Mouse (Mus musculus): Measurements from ENCODE around the gene Inpp5a. TPM values are rescaled to one million over a fixed set of nuclear protein-coding genes. Genes with fewer than 3 reads are reported as not detected.

Inpp5a gene
- polyA plus RNA-seq, 1 experiment from 2014 or later: 22.4 TPM

- H3K4me2 ChIP-seq (ENCODE audit: low read depth, low read length, severe bottlenecking): peak overlapping the region; percentile 59
- no peak for ATAC-seq (replicated peaks; ENCODE audit: low FRiP score)
- peak overlapping the region; percentile 27; the same call in 1 of the 2 replicates for H3K9ac ChIP-seq (ENCODE audit: low read length)
- H3K4me1 ChIP-seq (replicated peaks; ENCODE audit: control insufficient read depth, insufficient read depth, low read length): peaks cover 19% of the 10 kb centered on the region
- H3K27ac ChIP-seq (ENCODE audit: low read depth, low read length): no peak overlapping the region
- H3K9me3 ChIP-seq (ENCODE audit: control insufficient read depth, low read length): no peaks in the 10 kb centered on the region
- H3K36me3 ChIP-seq (ENCODE audit: control insufficient read depth, insufficient read depth, low read length): no peaks in the 10 kb centered on the region
- 2% methylated on average over 76 of the region's 78 CpGs for WGBS
- DNase-seq (ENCODE audit: low spot score): peak; percentile 61
- H3K27me3 ChIP-seq (ENCODE audit: control insufficient read depth, insufficient read depth, low read length): peaks cover 81% of the 10 kb centered on the region
- peak overlapping the region; percentile 40 for H3K4me3 ChIP-seq (ENCODE audit: low read depth, low read length)
Measured at GRCm38 (mm10) chr7:139580851-139581775, 192.2 kb downstream of the Inpp5a start.

DNA sequence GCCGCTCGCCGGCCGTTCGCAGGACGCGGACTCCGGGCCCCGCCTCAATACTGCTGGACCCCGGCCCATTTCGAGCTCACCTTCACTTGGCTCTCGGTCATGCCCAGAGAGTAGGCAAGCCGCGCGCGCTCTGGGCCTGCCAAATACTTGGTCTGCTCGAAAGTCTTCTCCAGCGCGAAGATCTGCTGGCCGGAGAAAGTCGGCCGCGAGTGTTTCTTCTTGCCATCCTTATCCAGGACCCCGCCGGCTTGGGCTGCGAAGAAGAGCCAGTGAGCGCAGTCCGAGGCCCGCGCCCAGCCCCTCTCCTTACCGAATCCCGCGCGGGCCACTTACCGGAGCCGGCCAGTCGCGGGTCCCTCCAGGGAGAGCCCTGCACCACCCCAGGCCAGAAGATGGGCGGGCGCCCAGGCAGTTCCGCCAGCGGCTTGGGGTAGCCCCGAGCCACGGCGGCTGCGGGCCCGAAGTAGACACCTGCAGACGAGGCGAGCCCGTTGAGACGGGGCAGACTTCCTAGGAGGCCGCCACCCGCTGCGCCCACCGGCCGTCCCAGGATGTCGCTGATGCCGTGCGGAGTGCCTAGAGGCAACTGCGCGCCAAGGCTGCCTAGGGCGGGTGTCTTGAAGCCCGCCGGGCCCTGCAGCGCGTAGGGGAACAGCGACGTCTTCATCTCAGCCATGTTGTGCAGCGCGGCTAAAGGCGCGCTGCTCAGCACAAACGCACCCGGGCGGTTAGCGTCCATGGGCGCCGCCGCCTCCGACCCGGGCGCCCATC, 193.1 kb downstream of the Inpp5a start:
- H3K4me3 ChIP-seq (ENCODE audit: low read depth, low read length): peak overlapping the region; percentile 40
- H3K9me3 ChIP-seq (ENCODE audit: control insufficient read depth, low read length): no peaks in the 10 kb centered on the region
- H3K9ac ChIP-seq (ENCODE audit: low read length): peak overlapping the region; percentile 33; the same call in 1 of the 2 replicates
- H3K36me3 ChIP-seq (ENCODE audit: control insufficient read depth, insufficient read depth, low read length): no peaks in the 10 kb centered on the region
- ATAC-seq (replicated peaks; ENCODE audit: low FRiP score) (0 out of 2 replicates have a peak, but pooled peaks have one; percentile 35), DNase-seq (ENCODE audit: low spot score) (peak; percentile 70)
- H3K27ac ChIP-seq (ENCODE audit: low read depth, low read length): no peak overlapping the region
- WGBS: under 1% methylated on average over 82 of the region's 82 CpGs
- peaks cover 90% of the 10 kb centered on the region for H3K27me3 ChIP-seq (ENCODE audit: control insufficient read depth, insufficient read depth, low read length)
- H3K4me1 ChIP-seq (replicated peaks; ENCODE audit: control insufficient read depth, insufficient read depth, low read length): peaks cover 19% of the 10 kb centered on the region
- H3K4me2 ChIP-seq (ENCODE audit: low read depth, low read length, severe bottlenecking): peak overlapping the region; percentile 59

DNA sequence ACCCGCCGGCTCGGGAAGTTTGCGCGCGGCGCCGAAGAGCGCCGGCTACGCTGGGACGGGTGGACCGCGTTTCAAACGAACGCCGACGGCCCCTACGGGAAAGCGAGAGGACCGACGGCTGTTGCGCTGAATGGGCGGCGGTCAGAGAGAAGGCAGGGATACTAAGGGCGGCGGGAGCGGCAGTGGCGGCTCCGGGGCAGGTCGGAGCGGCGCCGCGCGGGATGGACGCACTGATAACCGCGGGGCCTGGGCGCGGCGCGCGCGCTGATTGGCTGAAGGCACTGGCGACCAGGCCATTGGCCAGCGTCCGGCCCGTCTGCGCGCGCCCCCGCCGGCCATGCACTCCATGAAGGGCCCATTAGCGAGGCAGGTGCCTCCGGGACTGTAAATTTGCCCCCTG, 193.7 kb downstream of the Inpp5a start, which contains the start of gene Nkx6-2:
Gene Nkx6-2 (minus strand): TSS at position 203 of the 400 bp plus-strand sequence.
- 1% methylated on average over 56 of the region's 56 CpGs for WGBS
- peak within 1 kb of the TSS; percentile 33; the same call in 1 of the 2 replicates for H3K9ac ChIP-seq (ENCODE audit: low read length)
- H3K27ac ChIP-seq (ENCODE audit: low read depth, low read length): no peak within 1 kb of the TSS
- peaks cover 19% of the 10 kb centered on the region for H3K4me1 ChIP-seq (replicated peaks; ENCODE audit: control insufficient read depth, insufficient read depth, low read length)
- no peaks in the 10 kb centered on the region for H3K9me3 ChIP-seq (ENCODE audit: control insufficient read depth, low read length)
- peak within 1 kb of the TSS; percentile 59 for H3K4me2 ChIP-seq (ENCODE audit: low read depth, low read length, severe bottlenecking)
- peak within 1 kb of the TSS; percentile 40 for H3K4me3 ChIP-seq (ENCODE audit: low read depth, low read length)
- DNase-seq (ENCODE audit: low spot score) (peak; percentile 83), ATAC-seq (replicated peaks; ENCODE audit: low FRiP score) (peak; percentile 88)
- H3K36me3 ChIP-seq (ENCODE audit: control insufficient read depth, insufficient read depth, low read length): no peaks in the 10 kb centered on the region
- H3K27me3 ChIP-seq (ENCODE audit: control insufficient read depth, insufficient read depth, low read length): peaks cover 94% of the 10 kb centered on the region

DNA sequence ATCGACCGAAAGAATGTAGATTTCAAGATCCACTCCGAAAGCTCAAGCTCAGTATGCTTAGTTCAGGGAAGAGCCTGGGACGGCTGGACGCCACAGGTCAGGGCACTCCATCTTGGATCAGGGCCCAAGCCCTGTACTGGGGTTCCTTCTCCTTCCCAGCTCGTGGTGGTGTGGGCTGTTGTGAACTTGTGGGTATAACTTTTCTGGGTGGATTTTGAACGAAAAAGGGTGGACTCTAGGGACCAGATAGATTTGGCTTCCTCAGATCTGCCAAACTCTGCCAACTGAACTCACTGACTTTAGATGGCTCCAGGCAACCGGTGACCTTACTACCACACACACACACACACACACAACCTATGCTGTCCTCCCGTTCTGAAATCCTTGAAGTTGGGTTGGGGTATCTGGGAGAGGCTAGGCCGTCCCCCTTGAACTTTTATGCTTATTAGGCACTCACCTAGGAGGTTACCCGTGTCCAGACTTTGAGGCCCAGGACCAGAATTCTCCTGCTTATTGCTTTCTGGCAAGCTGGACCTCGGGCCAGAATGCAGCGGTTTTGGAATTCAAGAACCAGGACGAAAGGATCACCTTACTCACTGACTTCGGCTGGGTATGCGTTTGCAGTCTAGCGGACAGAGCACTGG, 194.3 kb downstream of the Inpp5a start:
- ATAC-seq (replicated peaks; ENCODE audit: low FRiP score) (no peak), DNase-seq (ENCODE audit: low spot score) (no peak)
- no peak overlapping the region for H3K27ac ChIP-seq (ENCODE audit: low read depth, low read length)
- H3K4me3 ChIP-seq (ENCODE audit: low read depth, low read length): peak overlapping the region; percentile 40; the same call in 1 of the 2 replicates
- no peaks in the 10 kb centered on the region for H3K36me3 ChIP-seq (ENCODE audit: control insufficient read depth, insufficient read depth, low read length)
- WGBS: 7% methylated on average over 17 of the region's 17 CpGs
- no peak overlapping the region for H3K9ac ChIP-seq (ENCODE audit: low read length)
- peaks cover 19% of the 10 kb centered on the region for H3K4me1 ChIP-seq (replicated peaks; ENCODE audit: control insufficient read depth, insufficient read depth, low read length)
- H3K4me2 ChIP-seq (ENCODE audit: low read depth, low read length, severe bottlenecking): no peak overlapping the region; the same call in 1 of the 2 replicates
- H3K27me3 ChIP-seq (ENCODE audit: control insufficient read depth, insufficient read depth, low read length): peaks cover 95% of the 10 kb centered on the region
- H3K9me3 ChIP-seq (ENCODE audit: control insufficient read depth, low read length): no peaks in the 10 kb centered on the region

DNA sequence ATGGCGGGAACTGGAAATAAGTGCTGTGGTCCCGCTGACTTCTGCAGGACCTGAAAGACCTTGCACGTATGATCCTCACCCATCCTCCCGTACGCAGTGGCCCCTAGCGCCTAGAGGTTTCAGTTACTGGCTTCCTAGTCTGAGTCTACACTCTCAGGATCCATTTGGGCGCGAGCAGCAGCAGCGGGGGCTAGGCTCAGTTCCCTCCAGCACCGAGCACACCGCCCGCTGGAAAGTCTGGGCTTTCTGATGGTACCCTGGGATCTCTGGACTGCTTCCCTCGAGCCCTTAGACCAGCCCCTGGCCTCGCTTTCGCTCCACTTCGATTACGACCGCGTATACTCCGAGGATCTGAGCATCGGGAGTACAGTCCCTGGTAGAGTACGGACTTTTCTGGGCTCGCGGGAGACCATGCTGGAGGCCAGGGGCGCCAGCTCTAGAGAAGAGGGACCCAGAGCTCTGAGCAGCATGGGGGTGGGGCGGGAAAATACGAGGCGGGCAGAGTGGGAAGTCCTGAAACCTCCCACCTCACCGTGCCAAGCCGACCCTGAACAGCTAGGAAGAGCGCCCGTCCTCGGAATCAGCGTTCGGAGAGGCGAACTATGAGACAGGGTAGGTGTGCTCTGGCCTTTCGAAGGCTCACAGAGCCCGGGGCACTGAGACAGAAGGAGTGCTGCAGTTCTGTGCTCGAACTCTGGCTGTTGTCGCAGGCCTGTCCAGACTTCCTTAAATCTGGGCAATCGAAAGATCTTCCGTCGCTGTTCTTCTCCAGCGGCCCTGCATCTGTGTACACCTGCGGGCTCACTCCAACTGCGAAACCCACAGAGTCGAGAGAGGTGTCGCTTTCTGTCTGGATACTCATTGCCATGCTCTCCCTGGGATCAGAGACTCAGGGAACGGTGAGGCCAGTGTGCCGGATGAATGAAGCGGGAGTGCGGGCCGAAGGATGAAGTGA, 195.6 kb downstream of the Inpp5a start:
- Histone ChIP-seq H3K4me2 (ENCODE audit: low read depth, low read length, severe bottlenecking) (no peak overlapping the region), H3K36me3 (ENCODE audit: control insufficient read depth, insufficient read depth, low read length) (no peaks in the 10 kb centered on the region), H3K4me1 (replicated peaks; ENCODE audit: control insufficient read depth, insufficient read depth, low read length) (peaks cover 19% of the 10 kb centered on the region), H3K27me3 (ENCODE audit: control insufficient read depth, insufficient read depth, low read length) (peaks cover 92% of the 10 kb centered on the region), H3K9me3 (ENCODE audit: control insufficient read depth, low read length) (no peaks in the 10 kb centered on the region), H3K9ac (ENCODE audit: low read length) (no peak overlapping the region), H3K27ac (ENCODE audit: low read depth, low read length) (no peak overlapping the region), H3K4me3 (ENCODE audit: low read depth, low read length) (no peak overlapping the region)
- under 1% methylated on average over 53 of the region's 53 CpGs for WGBS
- DNase-seq (ENCODE audit: low spot score): peak; percentile 61
- no peak for ATAC-seq (replicated peaks; ENCODE audit: low FRiP score)

DNA sequence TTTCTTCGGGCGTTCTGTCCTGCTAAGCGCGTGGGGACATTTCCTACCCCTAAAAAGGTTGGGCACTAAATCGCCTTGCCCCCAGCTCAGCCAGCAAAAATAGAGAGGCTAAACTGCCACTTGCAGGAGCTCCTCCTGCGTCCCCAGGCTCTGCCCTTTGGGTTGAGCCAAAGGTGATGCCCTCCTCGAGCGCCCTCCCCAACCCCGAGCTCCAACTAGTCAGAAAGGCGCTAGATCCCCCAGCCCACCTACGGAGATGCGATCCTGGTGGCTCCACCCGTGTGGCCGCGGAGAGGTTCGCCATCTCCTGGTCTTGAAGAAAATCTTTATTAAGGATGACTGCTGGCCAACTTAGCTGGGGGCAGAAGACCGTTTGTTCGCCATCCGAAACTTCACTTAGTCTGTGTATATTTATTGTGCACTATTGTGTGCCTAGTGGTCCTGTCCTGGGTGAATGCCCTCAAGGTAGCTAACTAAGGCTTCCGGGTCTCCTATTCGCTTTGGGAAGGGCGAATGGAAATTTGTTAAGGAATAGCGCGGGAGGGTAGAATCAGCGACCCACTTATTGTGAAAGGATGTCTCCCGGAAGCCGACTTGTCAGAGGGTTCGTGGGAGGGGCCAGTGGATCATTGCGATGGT, 196.4 kb downstream of the Inpp5a start:
- Histone ChIP-seq H3K9me3 (ENCODE audit: control insufficient read depth, low read length) (no peaks in the 10 kb centered on the region), H3K36me3 (ENCODE audit: control insufficient read depth, insufficient read depth, low read length) (no peaks in the 10 kb centered on the region), H3K4me1 (replicated peaks; ENCODE audit: control insufficient read depth, insufficient read depth, low read length) (peaks cover 19% of the 10 kb centered on the region), H3K4me3 (ENCODE audit: low read depth, low read length) (no peak overlapping the region), H3K9ac (ENCODE audit: low read length) (no peak overlapping the region), H3K4me2 (ENCODE audit: low read depth, low read length, severe bottlenecking) (no peak overlapping the region), H3K27ac (ENCODE audit: low read depth, low read length) (no peak overlapping the region), H3K27me3 (ENCODE audit: control insufficient read depth, insufficient read depth, low read length) (peaks cover 88% of the 10 kb centered on the region)
- DNase-seq (ENCODE audit: low spot score): peak; percentile 54
- no peak for ATAC-seq (replicated peaks; ENCODE audit: low FRiP score)
- WGBS: 2% methylated on average over 29 of the region's 29 CpGs

DNA sequence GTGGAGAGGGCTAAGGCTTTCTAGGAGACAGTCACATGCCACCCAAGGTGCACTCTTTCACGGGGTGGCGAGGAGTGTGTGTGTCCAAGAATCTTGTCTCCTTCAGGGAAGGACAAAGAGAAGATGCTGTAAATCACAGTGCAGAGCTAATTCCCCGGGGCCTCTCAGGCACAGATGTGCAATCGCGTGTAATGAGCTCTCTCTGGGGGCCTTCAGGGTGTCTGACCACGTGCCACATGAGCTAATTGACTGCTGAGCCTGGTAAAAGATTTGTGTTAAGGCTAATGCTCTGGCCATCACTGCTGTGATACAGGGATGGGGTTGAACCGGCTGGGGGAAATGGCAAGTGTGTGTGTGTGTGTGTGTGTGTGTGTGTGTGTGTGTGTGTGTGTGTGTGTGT, 199.0 kb downstream of the Inpp5a start:
- Histone ChIP-seq H3K9me3 (ENCODE audit: control insufficient read depth, low read length) (no peaks in the 10 kb centered on the region), H3K4me3 (ENCODE audit: low read depth, low read length) (no peak overlapping the region), H3K27me3 (ENCODE audit: control insufficient read depth, insufficient read depth, low read length) (peaks cover 63% of the 10 kb centered on the region), H3K9ac (ENCODE audit: low read length) (no peak overlapping the region), H3K27ac (ENCODE audit: low read depth, low read length) (no peak overlapping the region), H3K4me1 (replicated peaks; ENCODE audit: control insufficient read depth, insufficient read depth, low read length) (peaks cover 7% of the 10 kb centered on the region; the same call in 1 of the 2 replicates), H3K36me3 (ENCODE audit: control insufficient read depth, insufficient read depth, low read length) (no peaks in the 10 kb centered on the region), H3K4me2 (ENCODE audit: low read depth, low read length, severe bottlenecking) (no peak overlapping the region)
- ATAC-seq (replicated peaks; ENCODE audit: low FRiP score) (no peak), DNase-seq (ENCODE audit: low spot score) (peak; percentile 54)
- 18% methylated on average over 7 of the region's 7 CpGs for WGBS

Data from forebrain, embryonic 11.5 days (tissue).